Mouse (Mus musculus): Measurements from ENCODE around the gene Cald1.

- TF ChIP-seq CTCF (IDR thresholded peaks at IDR 0.05; ENCODE audit: borderline replicate concordance, insufficient read depth, low read depth, low read length) (no peak), POLR2A (IDR thresholded peaks at IDR 0.05; ENCODE audit: borderline replicate concordance, insufficient read depth, low read length) (no peak)
Observed at GRCm38 (mm10) chr6:34760023-34760422, 161.7 kb downstream of the Cald1 start.

Data from cerebellum, adult 2 months (tissue).